Mouse (Mus musculus) kidney, adult 8-10 months (tissue): ENCODE measurements around the gene Ebf3.

Experiments used
- DNase-seq, 2 experiments: peaks; one replicate each; pipeline ENCODE4 v3.0.0; 2022

The Ebf3 gene

DNA sequence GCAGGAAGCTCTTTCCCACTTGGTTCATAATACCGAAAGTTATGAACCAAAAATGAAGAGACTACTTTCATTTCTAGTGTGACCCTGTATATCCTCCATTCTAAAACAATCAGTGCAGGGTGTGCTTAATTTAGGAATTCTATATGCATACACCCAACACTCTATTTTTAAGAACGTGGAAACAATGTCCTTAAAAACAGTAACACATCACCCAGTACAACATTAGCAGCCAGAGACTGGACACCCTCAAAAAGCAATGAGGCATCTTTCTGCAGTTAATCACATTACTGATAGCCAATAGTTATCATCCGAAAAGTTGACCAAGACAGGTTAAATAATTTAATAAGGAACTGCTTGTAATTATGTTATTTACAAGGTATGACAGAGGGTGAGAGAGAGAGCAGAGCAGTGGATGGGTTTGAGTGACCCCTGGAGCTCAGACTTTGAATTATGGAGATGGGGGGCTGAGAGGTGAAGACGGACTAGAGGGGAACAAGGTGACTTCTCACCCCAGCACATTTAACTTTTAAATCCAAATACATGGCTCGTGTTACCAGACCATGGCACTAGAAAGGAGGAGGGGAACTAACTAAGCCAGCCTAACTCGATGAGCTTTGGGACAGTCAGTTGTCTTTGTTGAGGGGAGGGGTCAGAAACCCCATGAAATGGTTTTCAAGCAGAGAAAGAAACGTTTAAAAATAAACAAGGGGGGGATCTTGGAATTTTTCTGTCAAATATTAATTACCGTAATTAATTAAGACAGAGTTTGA lies 2.7 kb downstream of the Ebf3 start:
- no peak for DNase-seq

- no peak for DNase-seq
Measured at GRCm38 (mm10) chr7:137310876-137311275, 3.4 kb downstream of the Ebf3 start.

DNA sequence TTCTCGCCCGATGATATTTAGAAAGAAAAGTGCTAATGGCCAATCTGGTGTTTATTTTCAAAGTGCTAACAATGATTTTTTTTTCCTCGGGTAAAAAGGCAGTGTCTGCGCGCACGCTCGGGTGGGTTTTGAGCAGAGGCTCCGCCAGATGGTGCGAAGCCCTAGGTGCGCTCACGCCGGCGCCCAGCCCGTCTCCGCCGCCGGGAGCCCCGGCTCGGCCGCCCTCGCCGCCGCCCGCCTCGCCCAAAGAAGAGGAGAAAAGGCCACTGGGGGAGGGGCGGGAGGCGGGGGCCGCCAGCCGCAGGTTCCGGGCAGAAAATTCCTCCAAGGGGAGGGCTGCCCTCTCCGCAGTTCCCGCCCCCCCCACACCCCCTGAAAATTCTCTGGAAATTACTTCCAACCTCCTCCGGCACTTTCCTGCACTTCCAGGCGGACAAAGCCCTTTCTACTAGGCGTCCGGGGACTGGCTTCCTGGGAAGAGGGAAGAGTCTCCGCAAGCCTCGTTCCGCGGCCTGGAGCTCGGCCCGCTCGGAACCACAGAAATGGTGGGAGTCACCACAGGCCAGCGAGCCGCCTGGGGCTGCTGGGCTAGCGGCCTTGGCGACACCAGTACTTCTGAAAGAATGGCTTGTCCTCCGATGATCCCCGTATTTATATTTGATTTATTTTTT lies 4.0 kb downstream of the Ebf3 start:
- no peak for DNase-seq

DNA sequence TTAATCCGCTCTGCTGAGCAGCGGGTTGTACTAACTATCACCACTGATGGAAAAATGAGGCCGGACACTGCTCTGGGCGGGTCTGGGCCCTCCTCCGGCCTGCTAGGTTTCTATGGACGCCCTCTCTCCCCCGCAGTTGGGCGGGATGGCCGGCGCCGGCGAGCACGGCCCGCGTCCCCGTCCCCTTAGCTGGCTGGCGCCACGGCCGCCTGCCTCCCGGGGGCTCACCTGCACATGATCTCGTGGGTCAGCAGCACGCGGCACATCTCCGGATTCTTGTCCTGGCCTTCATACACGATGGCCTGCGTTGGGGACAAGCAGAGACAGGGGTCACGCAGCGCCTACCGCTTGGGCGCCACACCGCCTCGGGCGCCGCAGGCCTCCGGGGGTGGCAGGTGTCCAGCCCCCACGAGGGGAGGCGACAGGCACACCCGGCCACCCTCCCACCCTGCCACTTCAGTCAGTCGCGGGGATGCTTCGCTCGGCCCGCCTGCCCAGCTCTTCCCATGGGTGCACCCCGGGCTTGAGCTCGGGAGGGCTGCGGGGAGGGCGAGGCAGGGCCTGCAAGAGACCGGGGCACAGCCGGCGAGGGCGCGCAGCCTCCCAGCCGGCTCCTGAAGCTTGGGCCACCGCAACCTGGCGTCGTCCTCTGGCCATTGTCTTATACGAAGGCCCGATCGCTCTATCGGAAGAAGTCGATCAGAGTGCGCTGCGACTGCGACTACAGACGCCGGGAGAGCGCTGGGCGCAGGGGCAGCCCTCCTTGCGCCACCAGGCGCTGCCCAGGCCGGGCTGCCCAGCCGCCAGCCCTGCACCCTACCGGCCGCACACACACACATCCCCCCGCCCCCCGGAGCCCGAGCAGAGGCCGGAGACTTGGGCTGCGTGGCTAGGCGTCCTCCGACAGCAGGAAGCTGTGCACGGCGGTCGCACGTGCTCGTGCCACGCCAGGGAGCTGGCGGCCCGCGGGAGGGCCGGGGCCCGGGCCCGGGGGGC lies 4.9 kb downstream of the Ebf3 start:
- DNase-seq: no peak

- no peak for DNase-seq
Measured at GRCm38 (mm10) chr7:137308061-137309060, 5.9 kb downstream of the Ebf3 start.

DNA sequence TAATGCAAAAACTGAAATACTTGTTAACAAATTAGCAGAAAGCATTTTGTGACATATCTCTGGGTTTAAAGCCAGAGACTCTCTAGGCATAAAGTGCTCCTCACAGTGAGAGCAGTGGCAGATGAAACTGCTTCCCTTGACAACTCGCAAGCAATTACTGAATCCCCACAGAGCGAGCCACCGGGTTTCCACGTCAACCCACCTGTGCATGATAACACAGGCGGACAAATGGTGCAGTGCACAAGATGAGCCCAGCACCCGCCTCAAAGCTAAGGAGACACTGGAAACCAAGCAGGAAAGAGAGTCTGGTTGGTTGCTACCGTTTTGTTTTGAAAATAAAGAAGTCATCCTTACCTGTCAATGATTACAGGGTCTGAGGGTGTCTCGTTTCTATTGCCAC lies 7.1 kb downstream of the Ebf3 start:
- no peak for DNase-seq

DNA sequence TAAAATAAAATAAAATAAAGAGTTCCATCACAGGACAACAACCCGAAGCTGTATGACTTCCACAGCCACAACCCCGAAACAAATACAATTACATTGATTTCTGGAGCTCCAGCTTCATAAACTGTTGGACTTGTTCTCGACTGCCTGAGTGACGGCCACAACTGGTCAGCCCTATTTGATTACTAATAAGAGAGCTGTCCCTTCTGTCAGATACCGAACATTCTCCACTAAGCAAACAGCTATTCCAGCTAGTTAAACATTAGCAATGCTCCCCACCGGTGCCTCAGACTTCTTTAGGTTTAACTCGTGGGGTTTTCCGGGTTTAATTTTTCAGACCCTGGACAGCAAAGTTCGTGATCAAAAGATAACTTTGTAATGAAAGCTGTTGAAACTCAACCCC lies 8.1 kb downstream of the Ebf3 start:
- DNase-seq: no peak

- DNase-seq: no peak
Measured at GRCm38 (mm10) chr7:137303776-137304171, 10.5 kb downstream of the Ebf3 start.

- DNase-seq: no peak
Measured at GRCm38 (mm10) chr7:137302961-137303775, 11.1 kb downstream of the Ebf3 start.

DNA sequence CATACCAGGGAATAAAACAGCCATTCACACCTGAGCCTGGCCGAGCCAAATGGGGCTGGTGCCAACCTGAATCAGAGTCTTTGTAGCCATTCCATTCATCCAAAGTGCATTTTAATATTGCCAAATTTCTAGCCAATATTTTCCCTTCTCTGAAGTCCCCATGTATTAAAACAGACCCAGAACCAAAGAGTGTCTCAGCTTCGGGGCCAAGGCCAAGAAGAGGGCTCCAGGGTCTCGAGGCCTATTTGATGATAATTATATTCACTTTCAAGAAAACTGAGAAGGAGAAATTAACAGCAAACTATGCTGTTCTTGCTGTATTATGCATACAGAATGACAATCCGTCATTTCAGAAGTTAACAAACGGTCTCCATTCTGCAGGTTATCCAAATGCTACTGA lies 12.1 kb downstream of the Ebf3 start:
- DNase-seq: no peak

GRCm38 (mm10) chr7:137301329-137301751 lies 12.9 kb downstream of the Ebf3 start:
- DNase-seq: no peak

DNA sequence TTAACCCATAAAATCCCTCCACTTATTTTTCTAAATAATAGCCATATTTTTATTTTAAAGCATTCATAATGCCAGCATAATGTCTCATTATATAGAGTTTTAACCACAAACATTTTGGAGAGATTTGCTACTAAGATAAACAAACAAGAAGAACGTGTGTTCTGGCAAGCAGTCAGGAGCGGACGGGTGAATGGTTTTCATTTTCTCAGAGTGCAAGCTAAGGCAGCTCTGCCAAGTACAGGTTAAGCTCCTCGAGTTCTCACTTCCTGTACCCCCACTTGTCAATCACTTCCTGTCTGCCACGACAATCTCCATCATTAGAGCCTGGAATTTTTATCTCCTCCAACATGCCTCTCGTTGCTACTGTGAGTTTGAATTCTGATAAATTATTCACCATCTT lies 13.4 kb downstream of the Ebf3 start:
- no peak for DNase-seq

GRCm38 (mm10) chr7:137300169-137300568 lies 14.1 kb downstream of the Ebf3 start:
- DNase-seq: no peak

DNA sequence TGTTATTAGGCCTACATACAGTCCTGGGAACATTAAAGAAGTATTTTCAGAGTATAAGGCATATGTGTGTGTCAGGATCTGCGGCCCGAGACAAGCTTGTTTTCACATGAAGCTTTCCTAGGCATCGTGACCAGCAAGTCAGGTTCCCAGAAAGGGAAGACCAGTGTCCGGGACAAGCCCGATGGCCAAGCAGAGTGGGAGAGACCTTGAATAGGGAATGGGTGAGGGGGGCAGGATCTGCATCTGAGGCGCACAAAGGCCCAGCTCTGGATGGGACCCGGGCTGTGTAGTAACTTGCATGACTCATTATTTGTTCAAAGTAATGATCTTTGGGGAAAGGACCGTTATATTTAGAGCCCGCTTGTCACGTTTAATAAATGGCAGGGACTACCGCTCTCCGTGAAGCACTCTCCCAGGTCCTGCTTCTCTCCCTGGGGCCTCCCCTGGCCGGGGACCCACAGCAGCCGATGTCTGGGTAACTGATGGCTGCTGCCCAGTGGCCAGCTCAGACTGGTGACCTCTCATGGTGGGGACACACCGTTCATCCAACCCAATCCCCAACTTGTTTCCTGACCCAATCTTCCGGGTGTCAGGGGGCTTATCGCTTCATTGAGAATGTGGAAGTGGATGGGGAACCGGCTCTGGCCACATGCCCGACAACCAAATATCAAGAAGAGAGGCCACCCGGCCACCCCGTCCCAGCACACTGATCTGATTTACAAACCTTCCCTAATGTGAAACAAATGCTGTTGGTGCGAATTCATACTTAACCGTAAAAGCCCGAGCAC lies 16.5 kb downstream of the Ebf3 start:
- no peak for DNase-seq

DNA sequence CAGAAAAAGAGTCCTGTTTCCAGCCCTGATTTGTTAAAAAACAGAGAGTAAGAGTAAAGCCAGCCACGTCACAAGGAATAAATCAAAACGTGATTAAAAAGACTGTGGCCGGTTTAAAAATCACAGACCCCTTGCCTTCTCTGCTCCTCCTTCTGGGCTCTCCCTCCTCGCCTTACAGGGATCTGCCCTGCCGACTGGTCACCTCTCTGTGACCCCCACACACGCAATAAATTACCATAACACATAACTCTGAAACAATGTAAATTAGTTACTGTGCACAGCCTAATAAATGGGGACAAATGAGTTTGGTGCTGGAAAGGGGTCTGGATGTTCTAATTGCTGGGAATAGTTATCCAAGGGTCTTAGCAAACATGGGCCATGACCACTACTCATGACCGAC lies 17.1 kb downstream of the Ebf3 start:
- no peak for DNase-seq

DNA sequence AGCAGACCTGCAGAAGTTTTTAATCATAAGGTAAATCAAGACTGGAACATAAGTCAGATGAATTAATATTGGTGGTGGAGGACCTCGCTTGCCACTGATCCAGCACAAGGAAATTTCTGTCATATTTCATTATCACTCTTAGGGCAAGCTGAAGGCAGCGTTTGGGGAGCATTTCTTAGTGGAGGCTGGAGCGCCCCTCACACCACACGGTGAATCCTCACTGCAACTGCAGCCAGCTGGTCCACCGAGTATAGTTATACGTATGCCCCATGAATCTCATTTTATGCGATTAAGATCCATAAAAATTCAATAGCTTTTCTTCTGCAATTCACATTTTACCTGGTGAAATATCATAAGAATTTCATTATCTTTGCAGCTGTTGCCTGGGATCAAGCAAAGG lies 18.6 kb downstream of the Ebf3 start:
- DNase-seq: no peak

- no peak for DNase-seq
Measured at GRCm38 (mm10) chr7:137294446-137294845, 19.8 kb downstream of the Ebf3 start.

GRCm38 (mm10) chr7:137289290-137289957 lies 24.8 kb downstream of the Ebf3 start:
- DNase-seq: no peak

DNA sequence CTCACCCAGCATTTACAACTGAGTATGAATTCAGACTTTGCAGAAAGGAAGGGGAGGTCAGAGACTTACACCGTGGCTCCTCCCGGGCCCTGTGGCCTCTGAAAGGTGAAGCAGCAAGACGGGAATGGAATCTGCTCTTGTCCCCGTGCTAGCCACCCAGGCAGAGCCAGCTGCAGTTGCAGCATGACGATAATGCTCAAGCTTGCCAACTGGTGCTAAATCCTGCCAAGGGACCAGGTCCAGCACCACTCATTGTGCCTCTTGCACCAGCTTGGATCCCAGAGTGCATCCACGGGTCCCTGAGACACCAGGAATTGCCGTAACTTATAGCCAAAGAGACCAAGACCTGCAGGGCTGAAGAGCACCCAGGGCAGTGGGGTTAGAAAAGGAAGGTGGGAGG lies 36.1 kb downstream of the Ebf3 start:
- no peak for DNase-seq

DNA sequence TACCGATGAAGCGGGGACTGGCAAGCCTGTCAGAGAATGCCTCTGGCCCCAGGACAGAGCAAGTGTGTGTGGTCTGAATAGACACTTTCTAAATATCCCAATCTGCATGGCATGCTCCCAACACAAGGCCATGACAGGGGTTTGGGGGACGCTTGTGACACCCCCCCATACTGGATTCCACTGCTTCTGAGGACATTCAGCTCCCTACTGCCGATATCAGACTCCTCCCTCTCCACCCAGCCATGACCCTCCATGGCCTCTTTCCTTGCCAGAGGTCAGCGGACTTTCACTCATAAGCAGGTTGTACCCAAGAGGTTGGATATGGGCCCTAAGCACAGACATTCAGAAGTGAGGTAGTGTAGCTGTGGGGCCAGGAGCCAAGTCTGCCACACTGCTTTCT lies 36.5 kb downstream of the Ebf3 start:
- DNase-seq: no peak
